Mouse (Mus musculus) midbrain, embryonic 12.5 days (tissue): Measurements from ENCODE around the gene Mef2c. TPM values are rescaled to one million over a fixed set of nuclear protein-coding genes. Genes with fewer than 3 reads are reported as not detected.

Experiments
- ATAC-seq: fragments of 200-750 bp; cut with Nextera tagmentation; 2 replicates; pipeline ENCODE4 v1.8.0; 2017; ENCODE audit warnings: low read depth, moderate TSS enrichment, moderate library complexity; ENCODE audit not compliant: low FRiP score
- H3K27ac ChIP-seq: fragments of 300-500 bp; sonication (generic); replicated peaks from 2 replicates; pipeline ENCODE4 v1.5.1; 2016; ENCODE audit warnings: mild to moderate bottlenecking
- H3K27me3 ChIP-seq: fragments of 300-500 bp; sonication (generic); 2 replicates; pipeline ENCODE4 v1.6.1; 2016; ENCODE audit warnings: mild to moderate bottlenecking
- H3K36me3 ChIP-seq: fragments of 300-500 bp; sonication (generic); 2 replicates; pipeline ENCODE4 v1.6.1; 2016
- H3K4me1 ChIP-seq: fragments of 300-500 bp; sonication (generic); 2 replicates; pipeline ENCODE4 v1.6.1; 2016
- H3K4me2 ChIP-seq: fragments of 300-500 bp; sonication (generic); replicated peaks from 2 replicates; pipeline ENCODE4 v1.6.1; 2016; ENCODE audit warnings: mild to moderate bottlenecking, moderate library complexity
- H3K4me3 ChIP-seq: fragments of 300-500 bp; sonication (generic); 2 replicates; pipeline ENCODE4 v1.5.1; 2016; ENCODE audit warnings: mild to moderate bottlenecking
- H3K9ac ChIP-seq: fragments of 300-500 bp; sonication (generic); replicated peaks from 2 replicates; pipeline ENCODE4 v1.6.1; 2016; ENCODE audit warnings: mild to moderate bottlenecking, moderate library complexity
- H3K9me3 ChIP-seq: fragments of 300-500 bp; sonication (generic); 2 replicates; pipeline ENCODE4 v1.6.1; 2016; ENCODE audit warnings: mild to moderate bottlenecking
- WGBS: fragments of 180-500 bp; shearing (Covaris S2); methylation state at CpG from one replicate; pipeline ENCODE4 v1.1.7; 2016; 5-methylcytosine and 5-hydroxymethylcytosine counted together
- polyA plus RNA-seq: library from polyadenylated mRNA; unstranded; fragments of >200 nt; fragmentation: Nextera tagmentation; extraction: Ambion mirVana; gene quantifications from 2 replicates; pipeline ENCODE4 v1.2.1, GENCODE M21; 2016

Gene Mef2c
- polyA plus RNA-seq, 1 experiment from 2014 or later = 20.5 TPM

- H3K27ac ChIP-seq = no peak overlapping the region
These were observed 156.9 kb downstream of the Mef2c start for GRCm38 (mm10) chr13:83660722-83661121.

GRCm38 (mm10) chr13:83661166-83661565 lies 157.3 kb downstream of the Mef2c start:
- 70% methylated on average over 7 of the region's 7 CpGs for WGBS
- ATAC-seq = peak; percentile 21
- no peak overlapping the region for H3K4me3 ChIP-seq

More at GRCm38 (mm10) chr13:83660722-83661121, 156.9 kb downstream of the Mef2c start:
- Histone ChIP-seq H3K36me3 (no peaks in the 10 kb centered on the region), H3K4me2 (no peak overlapping the region; the same call in 1 of the 2 replicates), H3K4me3 (no peak overlapping the region), H3K9me3 (no peaks in the 10 kb centered on the region), H3K4me1 (peaks cover 14% of the 10 kb centered on the region), H3K9ac (no peak overlapping the region), H3K27me3 (no peaks in the 10 kb centered on the region)
- WGBS = 55% methylated on average over 8 of the region's 8 CpGs
- peak; percentile 64 for ATAC-seq

GRCm38 (mm10) chr13:83662089-83662551 lies 158.3 kb downstream of the Mef2c start:
- ATAC-seq = peak; percentile 57
- Histone ChIP-seq H3K4me3 (no peak overlapping the region), H3K27ac (no peak overlapping the region), H3K27me3 (no peaks in the 10 kb centered on the region), H3K4me1 (peaks cover 14% of the 10 kb centered on the region), H3K36me3 (no peaks in the 10 kb centered on the region), H3K9ac (0 out of 2 replicates have a peak overlapping the region, but pooled peaks have one; percentile 15), H3K4me2 (no peak overlapping the region), H3K9me3 (no peaks in the 10 kb centered on the region)
- 58% methylated on average over 14 of the region's 14 CpGs for WGBS

More at GRCm38 (mm10) chr13:83661166-83661565, 157.3 kb downstream of the Mef2c start:
- no peak overlapping the region for H3K9ac ChIP-seq
- H3K27ac ChIP-seq = no peak overlapping the region
- no peaks in the 10 kb centered on the region for H3K9me3 ChIP-seq
- no peaks in the 10 kb centered on the region for H3K27me3 ChIP-seq
- H3K4me2 ChIP-seq = no peak overlapping the region; the same call in 1 of the 2 replicates
- peaks cover 14% of the 10 kb centered on the region for H3K4me1 ChIP-seq
- H3K36me3 ChIP-seq = no peaks in the 10 kb centered on the region

- no peak for ATAC-seq
- WGBS = 86% methylated on average over 7 of the region's 7 CpGs
These were observed 162.3 kb downstream of the Mef2c start for GRCm38 (mm10) chr13:83666179-83666578.

GRCm38 (mm10) chr13:83667051-83667450 lies 163.2 kb downstream of the Mef2c start:
- ATAC-seq = no peak
- H3K36me3 ChIP-seq = no peaks in the 10 kb centered on the region
- H3K27me3 ChIP-seq = no peaks in the 10 kb centered on the region
- H3K9ac ChIP-seq = no peak overlapping the region
- H3K4me2 ChIP-seq = no peak overlapping the region
- no peaks in the 10 kb centered on the region for H3K9me3 ChIP-seq
- 80% methylated on average over 3 of the region's 3 CpGs for WGBS
- H3K4me1 ChIP-seq = peaks cover 6% of the 10 kb centered on the region
- H3K4me3 ChIP-seq = no peak overlapping the region
- no peak overlapping the region for H3K27ac ChIP-seq

More at GRCm38 (mm10) chr13:83666179-83666578, 162.3 kb downstream of the Mef2c start:
- no peak overlapping the region for H3K4me3 ChIP-seq
- H3K27me3 ChIP-seq = no peaks in the 10 kb centered on the region
- H3K27ac ChIP-seq = no peak overlapping the region
- H3K36me3 ChIP-seq = no peaks in the 10 kb centered on the region
- no peaks in the 10 kb centered on the region for H3K9me3 ChIP-seq
- H3K4me2 ChIP-seq = no peak overlapping the region
- H3K9ac ChIP-seq = no peak overlapping the region
- H3K4me1 ChIP-seq = peaks cover 10% of the 10 kb centered on the region

GRCm38 (mm10) chr13:83707611-83708010 lies 203.8 kb downstream of the Mef2c start:
- ATAC-seq = no peak
- H3K4me1 ChIP-seq = no peaks in the 10 kb centered on the region
- no peaks in the 10 kb centered on the region for H3K9me3 ChIP-seq
- no peak overlapping the region for H3K9ac ChIP-seq
- H3K27me3 ChIP-seq = peaks cover 9% of the 10 kb centered on the region
- 64% methylated on average over 2 of the region's 2 CpGs for WGBS
- no peak overlapping the region for H3K27ac ChIP-seq
- no peak overlapping the region for H3K4me3 ChIP-seq
- no peaks in the 10 kb centered on the region for H3K36me3 ChIP-seq
- no peak overlapping the region for H3K4me2 ChIP-seq

GRCm38 (mm10) chr13:83712778-83713380 lies 209.0 kb downstream of the Mef2c start:
- Histone ChIP-seq H3K36me3 (no peaks in the 10 kb centered on the region), H3K9me3 (no peaks in the 10 kb centered on the region), H3K27me3 (peaks cover 45% of the 10 kb centered on the region), H3K4me3 (no peak overlapping the region), H3K9ac (no peak overlapping the region), H3K4me2 (peak overlapping the region; percentile 68), H3K4me1 (peaks cover 8% of the 10 kb centered on the region), H3K27ac (no peak overlapping the region)
- no peak for ATAC-seq
- WGBS = 18% methylated on average over 5 of the region's 5 CpGs

GRCm38 (mm10) chr13:83713661-83714291 lies 209.9 kb downstream of the Mef2c start:
- Histone ChIP-seq H3K9ac (no peak overlapping the region), H3K4me2 (peak overlapping the region; percentile 68), H3K4me1 (peaks cover 8% of the 10 kb centered on the region), H3K27ac (no peak overlapping the region), H3K36me3 (no peaks in the 10 kb centered on the region), H3K4me3 (peak overlapping the region; percentile 28), H3K27me3 (peaks cover 53% of the 10 kb centered on the region), H3K9me3 (no peaks in the 10 kb centered on the region)
- no peak for ATAC-seq
- 2% methylated on average over 19 of the region's 19 CpGs for WGBS

- peak overlapping the region; percentile 73 for H3K9ac ChIP-seq
- peaks cover 53% of the 10 kb centered on the region for H3K27me3 ChIP-seq
- ATAC-seq = peak; percentile 84
- peak overlapping the region; percentile 86 for H3K27ac ChIP-seq
- under 1% methylated on average over 22 of the region's 22 CpGs for WGBS
- no peaks in the 10 kb centered on the region for H3K9me3 ChIP-seq
- H3K4me2 ChIP-seq = peak overlapping the region; percentile 68
- H3K4me1 ChIP-seq = peaks cover 11% of the 10 kb centered on the region
- H3K4me3 ChIP-seq = peak overlapping the region; percentile 92
- no peaks in the 10 kb centered on the region for H3K36me3 ChIP-seq
These were observed 210.9 kb downstream of the Mef2c start for GRCm38 (mm10) chr13:83714466-83715307.

GRCm38 (mm10) chr13:83715308-83715785 lies 211.5 kb downstream of the Mef2c start:
- peaks cover 53% of the 10 kb centered on the region for H3K27me3 ChIP-seq
- peak; percentile 35 for ATAC-seq

GRCm38 (mm10) chr13:83715971-83716615 lies 212.3 kb downstream of the Mef2c start:
- Histone ChIP-seq H3K4me1 (peaks cover 12% of the 10 kb centered on the region), H3K9ac (peak overlapping the region; percentile 73), H3K27ac (peak overlapping the region; percentile 86), H3K4me3 (peak overlapping the region; percentile 92), H3K9me3 (no peaks in the 10 kb centered on the region), H3K4me2 (peak overlapping the region; percentile 68), H3K27me3 (peaks cover 53% of the 10 kb centered on the region), H3K36me3 (no peaks in the 10 kb centered on the region)
- ATAC-seq = no peak
- 3% methylated on average over 27 of the region's 27 CpGs for WGBS

More at GRCm38 (mm10) chr13:83715308-83715785, 211.5 kb downstream of the Mef2c start:
- peak overlapping the region; percentile 73 for H3K9ac ChIP-seq
- WGBS = 2% methylated on average over 14 of the region's 14 CpGs
- peaks cover 12% of the 10 kb centered on the region for H3K4me1 ChIP-seq
- H3K4me3 ChIP-seq = peak overlapping the region; percentile 92
- H3K36me3 ChIP-seq = no peaks in the 10 kb centered on the region
- no peaks in the 10 kb centered on the region for H3K9me3 ChIP-seq
- H3K27ac ChIP-seq = peak overlapping the region; percentile 86
- peak overlapping the region; percentile 68 for H3K4me2 ChIP-seq
